Mouse (Mus musculus) mouse embryonic stem cell (cell line): ENCODE results near the gene Ticam1.

ENCODE experiments used
- in situ Hi-C, 2 experiments: fragments of 300-500 bp; cut with MboI; formaldehyde crosslinking; loops; 1 replicate in 1 of 2; 3 replicates in 1 of 2; pipeline ENCODE4 v1.14.3; 2019 to 2020; ENCODE audit warnings: low sequenced_read_pairs in 2 of 2, low pct_unique_long_range_greater_than_20kb in 1 of 2, mixed read lengths in 1 of 2; ENCODE audit not compliant: unreplicated experiment in 1 of 2

The Ticam1 gene

GRCm38 (mm10) chr17:56291826-56292475 is 15.4 kb upstream of the Ticam1 start:
- in situ Hi-C loops = no loop called here

GRCm38 (mm10) chr17:56291171-56291511 is 14.6 kb upstream of the Ticam1 start:
- in situ Hi-C loops = no loop called here

- in situ Hi-C loops = no loop called here
Measured at GRCm38 (mm10) chr17:56290388-56291170, 14.0 kb upstream of the Ticam1 start.

- in situ Hi-C loops = no loop called here
Measured at GRCm38 (mm10) chr17:56289371-56290331, 13.1 kb upstream of the Ticam1 start.

GRCm38 (mm10) chr17:56288866-56289265 is 12.3 kb upstream of the Ticam1 start:
- in situ Hi-C loops = no loop called here

GRCm38 (mm10) chr17:56287830-56288229 is 11.2 kb upstream of the Ticam1 start:
- in situ Hi-C loops = no loop called here

GRCm38 (mm10) chr17:56285995-56286394 is 9.4 kb upstream of the Ticam1 start:
- in situ Hi-C loops = no loop called here

- in situ Hi-C loops = no loop called here
Measured at GRCm38 (mm10) chr17:56283316-56283715, 6.7 kb upstream of the Ticam1 start.

- in situ Hi-C loops = no loop called here
Measured at GRCm38 (mm10) chr17:56282802-56283201, 6.2 kb upstream of the Ticam1 start.

- in situ Hi-C loops = no loop called here
Measured at GRCm38 (mm10) chr17:56281193-56281592, 4.6 kb upstream of the Ticam1 start.

- in situ Hi-C loops = no loop called here
Measured at GRCm38 (mm10) chr17:56279481-56280155, 3.0 kb upstream of the Ticam1 start.

GRCm38 (mm10) chr17:56278340-56278739 is 1.8 kb upstream of the Ticam1 start:
- in situ Hi-C loops = no loop called here

GRCm38 (mm10) chr17:56277567-56277893 is 944 bp upstream of the Ticam1 start:
- in situ Hi-C loops = no loop called here

GRCm38 (mm10) chr17:56275842-56276480 is 625 bp downstream of the Ticam1 start:
- in situ Hi-C loops = no loop called here

- in situ Hi-C loops = no loop called here
Measured at GRCm38 (mm10) chr17:56273986-56274385, 2.6 kb downstream of the Ticam1 start.

GRCm38 (mm10) chr17:56273482-56273881 is 3.1 kb downstream of the Ticam1 start:
- in situ Hi-C loops = no loop called here

GRCm38 (mm10) chr17:56272644-56273043 is 3.9 kb downstream of the Ticam1 start:
- in situ Hi-C loops = no loop called here

GRCm38 (mm10) chr17:56271609-56272253 is 4.9 kb downstream of the Ticam1 start:
- in situ Hi-C loops = no loop called here
